ENCODE assay signal across 28 mouse cellular contexts in genomic region chr10:57807754-57808153, GRCm38 (mm10). TPM values are rescaled to one million over a fixed set of nuclear protein-coding genes. Genes with fewer than 3 reads are reported as not detected.
DNase-seq lines count a peak whose midpoint lies in the region; ATAC-seq and TF ChIP-seq lines count a peak whose summit lies in the region.
"Had no signal": no experiment of that assay in that cellular context is flagged by ENCODE, and none has a peak within 500 bp of the region (broad histone marks: within the 10 kb centered on the region; RNA-seq: fewer than 3 reads in every experiment).

No protein-coding gene starts in this region.

- ATAC-seq in common myeloid progenitor, adult 5-6 weeks (replicated peaks; ENCODE audit: low read depth, poor library complexity, severe bottlenecking) = peak; percentile 54; the same call in 1 of the 2 replicates
- ATAC-seq in liver, embryonic 12.5 days = peak; percentile 99
- peak; percentile 95 for ATAC-seq in megakaryocyte progenitor cell, adult 5-6 weeks (replicated peaks; ENCODE audit: poor library complexity)
- no peak for ATAC-seq in midbrain, postnatal 0 days (ENCODE audit: low FRiP score)
- ATAC-seq: CD4-positive, CD25-positive, alpha-beta regulatory T cell, adult 4 months had no signal

- no peak for TF ChIP-seq CTCF in midbrain, postnatal 0 days (IDR thresholded peaks at IDR 0.05)

- no peaks in the 10 kb centered on the region for H3K27me3 ChIP-seq in liver, embryonic 12.5 days (replicated peaks)
- no peaks in the 10 kb centered on the region for H3K27me3 ChIP-seq in midbrain, postnatal 0 days (ENCODE audit: insufficient read depth, low read length)
- H3K27me3 ChIP-seq: forebrain, embryonic 12.5 days; heart, embryonic 15.5 days; hindbrain, embryonic 13.5 days; lung, embryonic 15.5 days had no signal

- no peak overlapping the region for H3K27ac ChIP-seq in liver, embryonic 12.5 days
- H3K27ac ChIP-seq in midbrain, postnatal 0 days (ENCODE audit: low read depth, low read length) = no peak overlapping the region
- H3K27ac ChIP-seq: forebrain, embryonic 12.5 days; heart, adult 2 months; heart, embryonic 15.5 days; hindbrain, embryonic 13.5 days; left cerebral cortex, adult 2 months; lung, embryonic 15.5 days; midbrain, embryonic 12.5 days had no signal

- no peaks in the 10 kb centered on the region for H3K9me3 ChIP-seq in liver, embryonic 12.5 days (replicated peaks)
- H3K9me3 ChIP-seq in midbrain, postnatal 0 days (ENCODE audit: low read length) = no peaks in the 10 kb centered on the region
- H3K9me3 ChIP-seq: forebrain, embryonic 12.5 days; heart, embryonic 15.5 days; hindbrain, embryonic 13.5 days; lung, embryonic 15.5 days; midbrain, embryonic 12.5 days had no signal

- WGBS in liver, embryonic 12.5 days (ENCODE audit: insufficient replicate concordance) = 25% methylated on average over 6 of the region's 6 CpGs
- WGBS in midbrain, postnatal 0 days = 97% methylated on average over 6 of the region's 6 CpGs

- H3K9ac ChIP-seq in liver, embryonic 12.5 days = no peak overlapping the region
- no peak overlapping the region for H3K9ac ChIP-seq in midbrain, postnatal 0 days (replicated peaks; ENCODE audit: low read length, poor library complexity, severe bottlenecking)
- H3K9ac ChIP-seq: forebrain, embryonic 12.5 days; heart, embryonic 15.5 days; hindbrain, embryonic 13.5 days; lung, embryonic 15.5 days; midbrain, embryonic 12.5 days had no signal

- peaks cover 22% of the 10 kb centered on the region for H3K4me1 ChIP-seq in liver, embryonic 12.5 days
- no peaks in the 10 kb centered on the region for H3K4me1 ChIP-seq in midbrain, postnatal 0 days (ENCODE audit: insufficient read depth, low read length)
- H3K4me1 ChIP-seq: forebrain, embryonic 12.5 days; heart, embryonic 15.5 days; hindbrain, embryonic 13.5 days; lung, embryonic 15.5 days; midbrain, embryonic 12.5 days had no signal

- H3K4me2 ChIP-seq in liver, embryonic 12.5 days = 0 out of 2 replicates have a peak overlapping the region, but pooled peaks have one; percentile 6
- H3K4me2 ChIP-seq in midbrain, postnatal 0 days (ENCODE audit: low read depth, low read length, poor library complexity, severe bottlenecking) = no peak overlapping the region
- H3K4me2 ChIP-seq: forebrain, embryonic 12.5 days; heart, embryonic 15.5 days; hindbrain, embryonic 13.5 days; lung, embryonic 15.5 days; midbrain, embryonic 12.5 days had no signal

- no peaks in the 10 kb centered on the region for H3K36me3 ChIP-seq in liver, embryonic 12.5 days
- no peaks in the 10 kb centered on the region; the same call in 1 of the 2 replicates for H3K36me3 ChIP-seq in midbrain, postnatal 0 days (ENCODE audit: insufficient read depth, low read length)
- H3K36me3 ChIP-seq: heart, embryonic 15.5 days; lung, embryonic 15.5 days had no signal

- DNase-seq in spleen, adult 12 weeks (ENCODE audit: low spot score) = peak; percentile 8
- no peak for DNase-seq in spleen, postnatal 10 days (ENCODE audit: low spot score in 2 of 2)
- no peak for DNase-seq in ovary, postnatal 10 days (ENCODE audit: low spot score)
- DNase-seq in midbrain, postnatal 0 days (ENCODE audit: low spot score) = no peak
- DNase-seq in adrenal gland, adult 2 months = no peak
- DNase-seq: adrenal gland, adult 8-10 months; cerebellum, adult 8-10 months; gastrocnemius, postnatal 36 days; heart, adult 2 months; heart, postnatal 36 days; kidney, adult 9 months; kidney, postnatal 4 days; layer of hippocampus, adult 9-11 months; lung, postnatal 4 days; thymus, postnatal 36 days had no signal

- no peak overlapping the region for H3K4me3 ChIP-seq in liver, embryonic 12.5 days
- H3K4me3 ChIP-seq in midbrain, postnatal 0 days (ENCODE audit: low read depth, low read length) = no peak overlapping the region
- H3K4me3 ChIP-seq: forebrain, embryonic 12.5 days; heart, adult 2 months; heart, embryonic 15.5 days; hindbrain, embryonic 13.5 days; left cerebral cortex, adult 2 months; lung, embryonic 15.5 days; midbrain, embryonic 12.5 days had no signal

RNA-seq across cellular contexts. Expression of gene Smpdl3a, which starts 13.6 kb away (rescaled TPM):
- 17.9 and 23.8 TPM in 2 replicates for total RNA-seq in common myeloid progenitor, adult 5-6 weeks (2017)
- polyA plus RNA-seq in liver, embryonic 12.5 days (2016; fragmentation: Nextera tagmentation; extraction: Ambion mirVana) = 10.8 TPM in 2 replicates
- total RNA-seq in megakaryocyte progenitor cell, adult 5-6 weeks (2015) = 100 and 106 TPM in 2 replicates
- total RNA-seq in megakaryocyte progenitor cell, adult 5-6 weeks (2017) = 42.8 and 48.9 TPM in 2 replicates
- 28.9 and 31.7 TPM in 2 replicates for total RNA-seq in midbrain, postnatal 0 days (2014; rRNA removed)
- 31.0 and 33.4 TPM in 2 replicates for polyA plus RNA-seq in midbrain, postnatal 0 days (2015; fragmentation: Nextera tagmentation; extraction: Ambion mirVana)
- 10 to 100 TPM; 46.4 to 53.8 TPM for total RNA-seq in adrenal gland, adult 2 months (2021)
- 84.3 and 99.7 TPM in 2 replicates for polyA plus RNA-seq in adrenal gland, adult 2 months (2012; rRNA removed)

RNA-seq across cellular contexts. Expression of gene Fabp7, which starts 23.1 kb away (rescaled TPM):
- total RNA-seq in common myeloid progenitor, adult 5-6 weeks (2017) = not detected in 2 replicates
- 0.98 and 1.4 TPM in 2 replicates for polyA plus RNA-seq in liver, embryonic 12.5 days (2016; fragmentation: Nextera tagmentation; extraction: Ambion mirVana)
- total RNA-seq in megakaryocyte progenitor cell, adult 5-6 weeks (2015) = not detected in 2 replicates
- total RNA-seq in megakaryocyte progenitor cell, adult 5-6 weeks (2017) = not detected in 2 replicates
- 717 and 1,023 TPM in 2 replicates for total RNA-seq in midbrain, postnatal 0 days (2014; rRNA removed)
- polyA plus RNA-seq in midbrain, postnatal 0 days (2015; fragmentation: Nextera tagmentation; extraction: Ambion mirVana) = 2,744 and 2,827 TPM in 2 replicates
- total RNA-seq in adrenal gland, adult 2 months (2021) = under 1 TPM; 0.75 to 0.90 TPM
- 0.25 TPM in 1 of 2 replicates, not detected in the other for polyA plus RNA-seq in adrenal gland, adult 2 months (2012; rRNA removed)
- total RNA-seq: gastrocnemius, adult 18-20 months; gastrocnemius, postnatal 36 days; neutrophil, adult 5-6 weeks had no signal
- polyA plus RNA-seq: CD4-positive, CD25-positive, alpha-beta regulatory T cell, adult 4 months; small intestine, adult 2 months had no signal

Comparison
In these comparisons a context has a peak if more than half of its experiments do, and no peak if none do; other contexts are left out.
1. RNA of gene Fabp7, which starts 23.1 kb away (total RNA-seq): 717 to 1,023 TPM in midbrain, postnatal 0 days; 0.75 to 0.90 TPM in adrenal gland, adult 2 months, not detected in common myeloid progenitor, adult 5-6 weeks and not detected in megakaryocyte progenitor cell, adult 5-6 weeks; every median in the first group is over 100 times any median in the second.